Mouse (Mus musculus) kidney, adult 18-20 months (tissue): ENCODE measurements around the gene Grid1.
A peak's percentile ranks its signal among the peaks of the same experiment; 100 is the strongest.

Experiments used
- DNase-seq: peaks from one replicate; pipeline ENCODE4 v3.0.0; 2021

The Grid1 gene

DNA sequence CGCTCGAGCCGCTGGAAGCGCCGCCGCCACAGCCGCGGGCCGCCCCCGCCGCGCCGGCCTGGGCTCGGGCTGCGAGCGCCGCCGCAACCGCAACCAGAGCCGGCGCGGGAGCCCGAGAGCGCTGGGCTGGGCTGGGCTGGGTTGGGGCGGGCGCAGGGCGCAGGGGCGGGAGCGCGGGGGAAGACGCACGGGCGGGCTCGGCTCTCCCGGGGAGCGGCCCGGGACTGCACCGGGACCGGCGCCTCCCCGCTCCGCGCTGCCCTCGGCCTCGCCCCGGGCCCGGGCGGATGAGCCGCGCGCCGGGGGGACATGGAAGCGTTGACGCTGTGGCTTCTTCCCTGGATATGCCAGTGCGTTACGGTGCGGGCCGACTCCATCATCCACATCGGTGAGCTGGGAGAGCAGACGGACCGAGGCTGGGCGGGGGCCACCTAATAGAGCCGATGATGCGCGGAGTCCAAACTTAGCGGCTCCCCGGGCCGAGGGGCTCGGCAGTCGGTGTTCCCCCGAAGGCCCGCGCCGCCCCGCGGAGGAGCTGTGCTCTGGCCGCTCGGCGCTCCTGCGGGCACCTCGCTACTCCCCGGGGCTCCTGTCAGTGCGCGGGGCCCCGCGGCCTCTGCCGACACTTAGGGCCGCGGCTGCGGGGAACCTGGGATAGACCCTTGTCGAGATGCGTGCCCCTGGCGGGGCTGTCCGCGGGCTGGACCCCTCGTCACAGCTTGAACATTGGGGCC is at the start of gene Grid1:
TSS of gene Grid1 (plus strand) at position 190 of the 734 bp plus-strand sequence.
- peak; percentile 18 for DNase-seq

DNA sequence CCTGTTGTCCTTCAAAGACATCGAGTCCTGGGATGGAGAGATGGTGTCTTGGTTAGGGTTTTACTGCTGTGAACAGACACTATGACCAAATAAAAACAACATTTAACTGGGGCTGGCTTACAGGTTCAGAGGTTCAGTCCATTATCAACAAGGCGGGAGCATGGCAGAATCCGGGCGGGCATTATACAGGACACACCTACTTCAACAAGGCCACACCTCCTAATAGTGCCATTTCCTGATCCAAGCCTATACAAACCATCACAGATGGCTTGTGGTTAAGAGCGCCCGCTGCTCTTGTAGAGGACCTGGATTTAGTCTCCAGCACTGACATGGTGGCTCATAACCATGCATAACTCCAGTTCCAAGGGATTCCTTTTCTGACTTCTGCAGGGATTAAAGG is 49.4 kb upstream of the Grid1 start:
- DNase-seq, result no peak

DNA sequence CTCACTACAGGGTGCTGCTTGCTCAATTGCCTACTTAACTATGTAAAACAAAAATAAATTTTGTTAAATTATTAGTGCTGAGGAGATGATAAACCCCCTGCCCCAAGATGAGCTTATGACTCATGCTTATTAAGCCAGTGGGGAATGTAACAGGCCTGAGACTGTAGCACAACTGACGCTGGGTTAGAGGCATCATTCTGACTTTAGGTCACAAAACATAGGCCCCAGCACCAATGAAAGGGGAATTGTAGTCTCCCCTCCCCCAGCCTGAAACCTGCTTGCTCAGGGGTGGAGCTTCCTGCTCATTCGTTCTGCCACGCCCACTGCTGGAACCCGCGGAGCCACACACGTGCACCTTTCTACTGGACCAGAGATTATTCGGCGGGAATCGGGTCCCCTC is 48.3 kb upstream of the Grid1 start:
- DNase-seq, result no peak

DNA sequence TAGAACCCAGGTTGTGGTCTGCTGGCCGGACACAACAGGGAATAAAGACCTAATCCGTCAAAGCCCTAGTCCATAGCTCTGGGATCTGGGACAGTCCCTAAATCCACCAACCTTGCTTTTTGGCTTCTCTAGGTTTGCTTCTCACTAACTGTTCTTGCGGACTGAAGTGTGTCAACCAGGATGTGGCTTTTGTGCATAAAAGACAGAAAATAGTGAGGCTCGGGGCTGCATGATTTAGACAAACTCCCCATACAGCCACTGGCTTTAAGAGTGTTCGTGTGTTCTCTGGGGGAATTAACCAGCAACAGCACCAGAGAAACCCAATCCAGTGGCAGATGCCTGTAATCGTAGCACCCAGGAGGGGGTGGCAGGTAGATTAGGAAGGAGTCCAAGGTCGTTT is 47.8 kb upstream of the Grid1 start:
- no peak for DNase-seq

DNA sequence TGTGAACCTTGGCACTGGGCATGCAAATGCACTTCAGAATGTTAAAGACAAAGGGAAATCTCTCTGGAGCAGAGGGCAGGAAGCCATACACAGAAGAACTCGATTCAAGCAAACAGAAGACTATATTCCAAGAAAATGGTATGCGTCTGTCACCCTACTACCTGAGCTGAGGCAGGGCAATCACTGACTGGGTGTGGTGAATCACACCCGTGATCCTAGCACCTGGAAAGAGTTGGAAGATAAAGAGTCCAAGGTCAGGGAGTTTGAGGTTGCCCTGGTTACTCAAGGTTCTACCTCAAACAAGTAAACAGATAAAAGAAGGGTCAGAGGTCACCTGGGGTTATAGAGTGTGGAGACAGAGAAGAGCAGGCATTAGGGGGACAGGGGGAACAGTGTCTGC is 46.2 kb upstream of the Grid1 start:
- DNase-seq, result no peak

DNA sequence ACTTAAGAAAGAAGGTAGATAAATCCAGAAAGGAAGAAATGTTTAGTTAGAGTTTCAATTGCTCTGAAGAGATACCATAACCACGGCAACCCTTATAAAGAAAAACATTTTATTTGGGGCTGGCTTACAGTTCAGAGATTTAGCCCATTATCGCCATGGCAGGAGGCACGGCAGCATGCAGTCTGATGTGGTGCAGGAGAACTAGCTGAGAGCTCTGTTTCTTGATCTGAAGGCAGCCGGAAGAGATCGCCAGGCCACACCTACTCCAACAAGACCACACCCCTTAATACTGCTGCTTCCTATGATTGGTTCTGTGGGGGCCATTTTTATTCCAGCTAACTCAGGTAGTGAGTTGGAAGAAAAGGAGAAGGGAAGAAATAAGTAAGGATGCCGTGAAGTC is 45.7 kb upstream of the Grid1 start:
- DNase-seq, result no peak

DNA sequence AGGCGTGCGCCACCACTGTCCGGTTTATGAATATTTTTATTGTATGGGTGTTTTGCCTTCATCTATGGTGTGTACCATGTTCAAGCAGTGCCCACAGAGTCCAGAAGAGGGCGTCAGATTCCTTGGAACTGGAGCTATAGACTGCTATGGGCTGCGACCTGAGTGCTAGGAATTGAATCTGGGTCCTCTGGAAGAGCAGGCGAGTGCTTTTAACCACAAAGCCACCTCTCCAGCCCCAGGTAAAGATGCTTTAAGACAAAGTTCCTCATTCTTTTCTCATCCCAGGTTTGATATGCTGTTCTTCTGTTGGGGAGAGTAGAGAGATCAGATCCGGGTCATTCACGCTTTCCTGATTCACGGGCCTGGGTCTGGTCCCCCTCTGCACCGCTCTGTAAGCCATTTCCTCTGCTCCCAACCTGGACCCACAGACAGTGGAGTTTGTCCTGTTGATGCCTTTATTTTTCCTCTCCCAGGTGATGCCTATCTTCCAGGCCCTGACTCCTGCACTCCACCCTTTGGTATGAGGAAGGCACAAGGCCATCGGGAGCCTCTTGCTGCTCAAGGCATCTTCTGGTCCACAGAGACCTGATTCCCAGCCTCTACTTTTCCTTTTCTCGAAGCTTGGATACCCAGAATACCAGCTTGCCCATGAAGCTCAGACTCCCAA is 43.1 kb upstream of the Grid1 start:
- DNase-seq, result no peak

DNA sequence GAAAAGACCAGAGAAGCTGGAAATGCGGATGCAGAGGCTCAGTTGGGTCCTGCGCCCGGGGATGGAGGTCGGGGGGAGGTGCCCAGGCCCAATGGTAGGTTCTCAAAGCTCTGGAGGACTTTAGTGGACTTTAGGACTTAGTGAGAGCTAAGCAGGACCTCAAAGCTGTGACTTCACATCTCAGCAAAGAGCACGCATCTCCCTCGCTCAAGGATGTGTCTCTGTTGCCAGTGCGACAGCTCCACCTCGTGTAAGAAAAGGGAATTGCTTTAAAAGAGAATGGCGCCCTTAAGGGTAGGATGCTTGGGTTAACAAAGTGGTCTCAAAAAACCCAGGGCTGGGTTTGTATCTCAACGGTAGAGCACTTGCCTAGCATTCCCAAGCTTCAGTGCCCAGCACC is 42.1 kb upstream of the Grid1 start:
- peak; percentile 40 for DNase-seq

DNA sequence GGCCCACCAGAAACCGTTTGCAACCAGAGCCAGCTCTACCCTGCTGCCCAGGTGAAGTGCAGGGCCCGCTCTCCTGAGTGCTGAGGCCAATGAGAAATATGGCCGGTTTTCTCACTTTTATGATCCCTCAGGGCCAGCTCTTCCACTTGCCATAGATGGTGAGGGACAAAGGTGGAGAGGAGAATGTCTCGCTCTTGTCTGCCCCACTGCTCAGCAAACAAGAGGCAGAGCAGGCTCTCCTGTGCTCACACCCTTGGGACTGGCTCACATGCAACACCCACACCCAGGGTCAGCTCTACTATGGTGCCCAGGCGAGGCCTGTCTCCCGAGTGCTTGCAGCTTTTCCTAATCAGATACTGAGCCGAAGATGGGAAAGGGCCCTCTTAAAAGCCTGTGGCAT is 41.1 kb upstream of the Grid1 start:
- DNase-seq, result no peak

DNA sequence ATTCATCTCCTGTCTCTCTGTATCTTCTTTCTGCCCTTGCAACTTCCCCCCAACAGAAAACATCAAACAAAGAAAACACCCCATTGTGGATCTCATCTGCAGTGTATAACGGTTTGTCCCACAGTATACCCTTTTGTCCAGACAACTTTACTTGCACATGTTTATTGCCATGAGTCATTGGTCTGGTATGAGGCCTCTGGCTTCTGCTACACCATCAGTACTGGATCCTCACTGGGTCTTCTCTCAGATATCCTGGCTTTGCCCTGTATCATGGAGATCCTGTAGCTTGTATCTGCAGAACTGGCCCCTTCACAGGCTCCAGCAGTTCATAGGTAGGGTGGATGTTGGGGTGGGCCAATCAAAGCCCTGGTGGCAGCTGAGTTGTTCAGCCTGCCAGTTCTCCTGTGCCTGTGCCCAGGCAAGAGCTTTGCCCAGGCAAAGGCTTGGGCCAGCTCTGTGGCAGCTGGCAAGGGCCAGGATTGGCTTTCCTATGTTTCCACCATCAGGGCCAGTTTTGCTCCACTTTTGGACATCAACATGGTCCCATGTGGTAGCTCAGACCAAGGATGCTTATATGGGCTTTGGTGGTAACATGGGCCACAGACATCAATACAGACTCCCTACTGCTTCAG is 26.4 kb upstream of the Grid1 start:
- DNase-seq, result no peak

DNA sequence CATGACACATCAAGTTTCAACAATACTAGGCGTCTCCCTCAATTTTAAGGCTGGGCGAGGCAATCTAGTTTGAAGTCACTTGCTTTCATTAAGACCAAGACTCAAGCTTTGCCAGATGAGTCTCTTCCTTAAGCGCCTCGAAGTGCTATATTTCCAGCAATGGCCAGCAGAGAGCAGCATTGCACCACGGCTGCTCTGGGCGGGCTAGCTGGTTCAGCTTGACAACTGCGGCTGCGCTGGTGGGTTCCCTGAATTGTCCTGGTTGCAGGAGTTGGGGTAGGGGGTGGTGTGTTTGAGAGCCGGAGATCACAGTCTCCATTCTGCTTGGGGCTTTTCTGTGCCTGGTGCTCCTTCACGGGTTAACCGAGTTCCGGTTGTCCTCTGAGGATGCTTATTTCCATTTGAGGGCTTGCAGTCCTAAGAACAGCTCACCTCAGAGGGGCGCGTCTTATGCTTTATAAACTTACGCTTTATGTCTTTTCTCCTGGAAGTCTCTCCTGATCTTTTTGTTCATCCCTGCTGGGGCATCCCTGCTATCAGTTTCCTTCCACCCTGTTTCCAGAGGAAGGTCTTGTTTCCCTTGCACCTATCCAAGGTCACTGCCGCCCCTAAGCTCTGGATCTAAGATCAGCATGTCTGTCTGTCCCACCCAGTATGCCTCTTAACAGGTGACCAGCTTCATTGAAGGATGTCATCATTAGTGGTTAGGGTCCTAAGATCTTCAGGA is 9.0 kb upstream of the Grid1 start:
- DNase-seq, result peak; percentile 73

DNA sequence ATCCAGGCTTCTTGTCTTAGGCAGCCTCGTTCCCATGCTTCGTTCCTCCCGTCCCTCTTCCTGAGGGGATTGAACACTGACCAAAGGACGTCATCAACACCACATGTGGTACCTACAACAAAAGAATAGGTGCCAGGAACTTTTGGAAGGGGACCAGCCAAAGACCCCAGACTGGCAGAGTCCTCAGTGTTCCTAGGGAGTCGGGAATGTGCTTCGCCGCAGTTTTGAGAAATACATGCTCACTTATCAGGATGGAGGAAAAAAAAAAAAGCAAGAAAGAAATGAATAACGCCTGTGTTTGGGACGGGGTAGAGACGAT is 8.5 kb upstream of the Grid1 start:
- DNase-seq, result no peak

DNA sequence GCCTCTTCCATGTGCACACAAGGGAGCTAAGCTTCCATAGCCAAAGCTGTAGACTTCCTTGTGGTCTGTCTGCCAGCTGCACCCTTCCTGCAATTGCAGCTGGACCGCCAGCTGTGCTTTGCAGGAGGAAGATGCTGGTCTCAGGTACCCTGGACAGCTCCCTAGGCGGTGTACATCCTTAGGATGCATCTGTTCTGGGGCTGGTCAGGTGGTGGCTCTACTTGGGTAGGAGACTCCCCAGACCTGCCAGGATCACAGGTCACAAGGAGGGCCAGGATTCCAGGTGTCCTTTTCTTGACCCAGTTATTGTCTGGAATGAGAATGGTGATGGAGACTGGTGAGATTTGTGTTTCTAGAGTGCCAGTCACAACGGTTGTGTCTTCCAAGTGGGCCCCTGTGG is 3.6 kb upstream of the Grid1 start:
- no peak for DNase-seq

DNA sequence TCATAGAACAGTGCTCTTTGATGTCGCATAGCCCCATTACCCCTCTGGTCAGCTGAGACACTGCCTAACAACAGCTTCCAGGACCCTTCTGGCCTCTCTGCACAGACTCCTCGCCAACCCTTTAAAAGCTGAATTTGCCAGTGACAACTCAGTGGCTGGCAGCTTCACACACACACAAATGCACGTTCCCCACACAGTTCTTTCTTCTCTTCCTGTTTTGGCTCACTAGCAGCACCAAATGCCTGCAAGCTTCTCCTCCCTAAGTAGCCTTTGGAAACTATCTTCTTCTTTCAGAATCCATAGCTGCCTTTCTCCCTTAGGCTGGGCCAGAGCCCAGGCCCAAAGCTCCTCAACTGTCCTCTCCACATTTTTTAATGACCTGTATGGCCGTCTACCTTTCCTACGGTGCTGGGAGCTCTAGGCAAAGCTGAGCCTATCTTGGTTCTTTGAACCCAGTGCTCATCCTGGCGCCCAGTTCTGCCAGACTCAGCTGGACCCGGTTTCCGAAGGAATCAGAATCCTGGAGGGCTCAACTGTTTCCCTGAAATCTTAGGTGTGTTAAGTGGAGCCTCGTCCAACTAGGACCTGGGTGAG is 1.4 kb upstream of the Grid1 start:
- no peak for DNase-seq

DNA sequence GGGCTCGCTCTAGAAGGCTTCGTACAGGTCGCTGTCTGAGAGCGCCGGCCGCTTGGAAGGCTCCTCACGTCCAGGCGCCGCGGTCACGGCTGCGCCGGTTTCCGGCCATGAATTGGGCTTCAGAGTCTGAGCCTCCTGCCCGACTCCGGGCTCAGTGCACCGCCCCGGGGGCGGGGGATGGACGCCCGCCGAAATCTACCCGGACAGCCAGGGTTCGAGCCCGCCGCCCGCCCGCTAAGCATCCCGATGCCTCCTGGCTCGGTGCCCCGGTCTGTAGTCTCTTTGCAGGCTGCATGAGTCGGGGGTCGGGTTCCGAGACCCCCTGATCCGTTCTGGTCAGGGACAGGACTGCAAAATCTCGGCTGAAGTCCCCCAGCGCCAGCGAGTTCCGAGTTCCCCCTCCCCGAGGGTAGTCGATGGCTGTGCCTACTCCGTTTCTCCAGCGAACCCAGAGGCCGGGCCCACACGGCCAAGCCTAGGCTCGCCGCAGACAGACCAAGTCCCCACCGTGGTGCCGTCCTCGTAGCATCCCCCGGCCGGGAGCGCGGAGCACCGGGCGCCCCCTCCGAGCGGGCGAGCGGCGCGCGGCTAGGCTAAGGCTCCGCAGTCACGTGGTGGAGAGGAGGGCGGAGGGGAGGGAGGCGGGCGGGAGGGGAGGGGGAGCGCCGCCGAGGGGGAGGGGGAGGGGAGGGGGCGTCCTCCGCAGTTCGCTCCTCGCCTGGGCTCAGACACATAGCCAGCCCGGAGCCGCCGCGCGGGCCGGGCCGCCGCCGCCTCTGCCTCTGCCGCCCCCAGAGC is 588 bp upstream of the Grid1 start:
- DNase-seq, result no peak

DNA sequence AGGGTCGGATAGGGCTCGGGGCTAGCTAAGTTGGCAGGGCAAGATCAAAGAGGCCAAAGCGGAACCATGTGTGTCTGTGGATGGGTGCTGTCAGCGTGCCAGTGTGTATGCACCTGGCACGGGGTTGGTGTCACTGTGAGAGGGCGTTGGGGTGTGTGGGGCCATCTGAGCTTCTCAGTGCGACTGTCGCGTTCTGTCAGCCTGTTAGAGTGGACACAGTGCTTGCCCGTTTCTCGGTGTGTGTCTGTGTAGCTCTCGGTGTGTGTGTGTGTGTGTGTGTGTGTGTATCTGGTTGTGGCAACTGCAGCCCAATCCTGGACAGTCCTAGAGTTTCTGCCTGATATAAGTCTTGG is 721 bp downstream of the Grid1 start:
- peak; percentile 10 for DNase-seq

DNA sequence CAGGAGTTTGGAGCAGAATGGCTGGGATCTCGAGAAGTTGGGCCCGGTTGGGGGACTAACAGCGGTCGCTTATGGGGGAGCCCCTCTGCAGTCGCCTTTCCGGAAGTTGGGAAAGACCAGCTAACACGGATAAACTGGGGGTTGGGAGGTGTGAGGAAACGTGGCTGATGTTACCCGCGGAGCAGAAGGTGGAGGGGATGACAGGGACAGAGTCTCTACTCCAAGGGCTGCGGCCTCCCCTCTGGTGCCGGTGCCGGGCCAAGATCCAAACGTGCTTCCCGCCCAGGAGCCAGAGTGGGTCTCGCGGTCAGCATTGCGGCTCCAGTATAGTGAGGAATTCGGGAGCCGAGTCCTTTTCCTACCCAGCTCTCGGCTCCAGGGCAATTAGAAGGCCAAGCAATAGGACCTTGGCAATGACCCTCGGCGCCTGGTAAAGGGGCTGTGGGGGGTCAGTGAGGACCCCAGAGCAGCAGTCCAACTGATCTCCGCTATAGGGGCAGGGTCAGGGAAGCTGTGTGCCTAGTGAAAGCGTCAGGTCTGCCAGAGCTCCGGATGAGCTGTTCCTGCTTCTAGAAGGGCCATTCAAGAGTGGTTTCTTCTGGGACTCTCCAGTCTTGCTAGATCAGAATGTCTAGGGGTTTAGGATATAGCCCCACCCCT is 1.4 kb downstream of the Grid1 start:
- DNase-seq, result no peak

DNA sequence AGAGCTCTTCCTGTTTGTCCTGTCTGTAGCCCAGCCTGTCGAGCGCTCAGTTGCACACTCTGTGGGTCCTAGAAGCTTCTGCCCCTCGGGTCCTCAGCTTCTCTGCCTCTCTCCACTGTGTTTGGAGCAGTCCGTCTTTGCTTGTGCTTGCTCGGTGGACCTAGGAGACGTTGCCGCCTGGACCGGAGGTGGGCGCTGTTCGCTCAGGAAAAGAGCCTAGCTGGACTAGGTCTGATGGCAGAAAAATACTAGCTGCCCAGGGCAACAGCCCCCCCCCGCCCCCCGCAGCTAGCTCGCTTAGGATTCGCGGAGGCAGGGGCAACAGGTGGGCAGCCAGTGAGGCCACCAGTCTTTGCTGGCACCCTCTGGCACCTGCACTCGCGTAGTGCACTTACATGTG is 3.2 kb downstream of the Grid1 start:
- peak; percentile 64 for DNase-seq

DNA sequence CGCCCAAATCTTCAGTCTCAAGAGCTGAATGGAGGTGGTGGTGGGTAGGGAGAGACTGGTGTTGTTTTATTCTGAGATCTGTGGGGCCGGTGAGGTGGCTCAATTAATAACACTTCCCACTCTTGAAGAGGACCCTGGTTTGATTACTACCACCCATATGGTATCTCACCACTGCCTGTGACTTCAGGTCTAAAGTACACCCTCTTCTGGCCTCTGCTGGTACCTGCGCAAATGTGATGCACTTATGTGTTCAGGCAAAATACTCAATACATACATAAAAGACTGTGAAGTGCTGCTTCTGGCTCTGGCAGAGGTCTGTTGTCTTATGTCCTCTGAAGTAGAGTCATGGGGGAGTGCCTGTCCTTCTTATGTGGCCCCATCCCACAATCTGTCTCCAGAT is 4.3 kb downstream of the Grid1 start:
- no peak for DNase-seq

DNA sequence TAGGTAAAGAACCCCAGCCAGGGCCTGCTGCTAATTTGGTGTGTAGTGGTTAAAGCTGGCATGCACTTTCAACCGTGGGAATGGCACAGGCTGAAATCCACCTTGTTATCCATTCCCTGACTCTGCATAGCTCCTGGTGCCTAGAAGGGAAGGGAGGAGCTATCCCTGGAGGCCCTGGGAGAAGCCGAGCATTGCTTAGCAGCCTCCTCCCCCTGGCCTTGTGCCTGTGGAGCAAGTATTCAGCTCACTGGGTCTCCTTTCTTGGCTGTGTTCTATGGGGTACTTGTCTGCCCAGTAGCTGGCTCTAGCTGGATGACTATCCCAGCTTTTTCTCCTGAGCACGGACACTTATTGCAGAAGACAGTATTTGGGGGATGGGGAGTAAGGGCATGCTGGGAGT is 6.0 kb downstream of the Grid1 start:
- DNase-seq, result peak; percentile 18

DNA sequence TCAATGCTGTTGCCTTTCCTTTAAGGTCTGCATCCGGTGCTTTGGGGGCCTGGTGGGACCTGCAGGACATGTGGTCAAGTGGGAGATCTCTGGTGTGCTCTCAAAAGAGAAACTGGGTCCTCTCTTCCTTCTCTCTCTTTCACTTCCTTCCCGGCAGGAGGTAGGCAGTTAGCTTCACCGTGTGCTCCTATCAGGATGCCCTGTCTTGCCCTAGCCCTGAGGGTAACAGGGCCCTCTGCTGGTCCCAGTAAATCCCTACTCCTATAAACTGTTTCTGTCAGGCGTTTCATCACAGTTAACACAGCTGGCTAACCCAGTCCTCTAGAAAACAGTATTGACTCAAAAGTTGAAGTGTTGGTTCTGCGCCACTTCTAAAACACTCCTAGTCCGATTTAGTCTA is 9.9 kb downstream of the Grid1 start:
- DNase-seq, result no peak

DNA sequence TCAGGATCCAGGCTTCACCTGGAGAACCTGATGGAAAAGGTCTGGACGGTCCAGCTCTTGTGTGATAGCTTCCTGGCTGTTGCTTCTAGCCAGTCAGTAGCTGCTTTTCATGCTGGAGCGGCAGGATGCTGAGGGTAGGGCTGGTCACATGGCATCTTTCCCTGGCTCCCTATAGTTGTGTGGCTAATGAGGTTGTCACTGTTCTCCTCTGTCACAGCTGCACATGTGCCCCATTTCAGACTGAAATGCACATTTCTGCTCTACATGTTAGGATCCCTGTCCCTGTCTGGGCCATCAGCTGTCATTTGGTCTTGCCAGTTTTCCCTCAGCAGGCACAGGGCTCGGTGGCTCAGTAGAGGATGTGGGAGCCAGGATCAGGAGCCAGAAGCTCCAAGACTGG is 17.2 kb downstream of the Grid1 start:
- no peak for DNase-seq
